Mouse (Mus musculus): ENCODE data around the gene Rad54l. TPM values are rescaled to one million over a fixed set of nuclear protein-coding genes. Genes with fewer than 3 reads are reported as not detected.

The Rad54l gene
- polyA plus RNA-seq, 1 experiment from 2014 or later = 12.1 TPM

DNA sequence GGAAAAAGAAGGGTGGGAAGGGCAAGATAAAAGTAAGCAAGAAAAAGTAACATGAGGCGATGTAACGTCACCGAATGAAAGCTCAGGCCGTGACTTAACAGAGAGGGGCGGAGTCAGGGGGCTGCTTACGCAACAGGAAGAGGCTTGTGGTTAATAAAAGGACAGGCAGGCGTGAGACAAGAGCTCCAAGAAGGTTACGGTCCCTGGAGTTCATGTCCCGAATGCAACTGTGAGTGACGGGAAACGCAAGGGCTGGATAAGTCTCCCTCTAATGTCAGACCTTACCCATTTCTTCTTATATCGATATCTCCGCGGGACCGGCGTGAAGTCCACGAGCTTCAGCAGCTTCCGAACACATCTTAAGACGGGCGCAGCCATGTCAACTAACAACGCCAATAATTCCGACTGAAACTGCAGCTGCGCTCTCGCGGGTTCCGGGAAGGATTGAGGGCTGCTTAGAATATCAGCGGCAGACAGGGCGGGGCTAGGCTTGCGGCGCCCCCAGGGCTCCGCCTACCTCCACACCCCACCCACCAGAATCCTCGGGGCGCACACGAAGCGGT is 70.0 kb downstream of the Rad54l start, which contains the start of gene Nsun4:
TSS of gene Nsun4 (minus strand) at position 478 of the 563 bp plus-strand sequence.
- ATAC-seq (ENCODE audit: low FRiP score) = peak; percentile 96
- no peaks in the 10 kb centered on the region for H3K9me3 ChIP-seq
- peak within 1 kb of the TSS; percentile 72 for H3K9ac ChIP-seq
- H3K4me2 ChIP-seq = peak within 1 kb of the TSS; percentile 71
- H3K27ac ChIP-seq = peak within 1 kb of the TSS; percentile 93
- peaks cover 20% of the 10 kb centered on the region for H3K4me1 ChIP-seq (replicated peaks)
- under 1% methylated on average over 35 of the region's 35 CpGs for WGBS
- no peaks in the 10 kb centered on the region for H3K27me3 ChIP-seq
- 0 out of 2 replicates have a peak, but pooled peaks cover under 1% of the 10 kb centered on the region for H3K36me3 ChIP-seq
- H3K4me3 ChIP-seq = peak within 1 kb of the TSS; percentile 59

DNA sequence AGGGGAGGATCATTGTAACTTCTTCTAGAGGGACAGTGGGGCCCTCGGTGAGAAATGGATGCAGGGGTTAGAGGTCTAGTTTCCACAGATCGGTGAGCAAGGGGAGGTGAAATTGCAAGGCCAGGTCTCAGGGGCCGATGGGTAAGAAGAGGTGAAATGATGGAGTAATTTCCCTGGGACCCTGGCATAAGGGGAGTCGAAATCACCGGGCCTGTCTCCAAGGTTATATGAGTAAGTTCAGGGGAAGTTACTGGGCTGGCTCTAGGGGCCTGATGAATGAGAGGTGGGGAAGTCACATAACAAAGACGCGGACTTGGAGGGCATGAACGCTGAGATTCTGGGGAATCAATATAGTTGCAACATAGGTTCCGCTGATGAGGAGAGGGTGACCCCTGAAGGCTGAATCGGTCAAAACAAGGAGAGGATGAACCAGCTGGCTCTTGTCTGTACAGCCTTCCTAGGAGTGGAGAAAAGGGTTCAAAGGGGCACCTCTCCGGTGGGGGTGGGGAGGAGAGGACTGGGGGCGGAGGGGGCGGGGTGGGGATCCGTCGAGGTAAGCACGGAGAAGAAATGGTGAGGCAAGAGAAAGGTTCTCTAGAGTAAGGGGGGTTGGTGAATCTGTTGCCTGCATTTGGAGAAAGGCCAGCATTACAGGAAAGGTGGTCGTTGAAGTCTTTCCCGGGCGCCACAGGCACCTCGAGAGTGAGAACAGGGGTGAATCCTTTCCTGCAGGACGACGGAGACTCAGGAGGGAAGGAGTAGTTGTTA is 70.8 kb downstream of the Rad54l start:
- Histone ChIP-seq H3K27ac (peak overlapping the region; percentile 93), H3K4me2 (peak overlapping the region; percentile 71), H3K4me3 (peak overlapping the region; percentile 59), H3K9me3 (no peaks in the 10 kb centered on the region), H3K4me1 (replicated peaks) (peaks cover 20% of the 10 kb centered on the region), H3K27me3 (no peaks in the 10 kb centered on the region), H3K9ac (peak overlapping the region; percentile 72), H3K36me3 (peaks cover 8% of the 10 kb centered on the region)
- 10% methylated on average over 22 of the region's 22 CpGs for WGBS
- ATAC-seq (ENCODE audit: low FRiP score) = peak; percentile 54

DNA sequence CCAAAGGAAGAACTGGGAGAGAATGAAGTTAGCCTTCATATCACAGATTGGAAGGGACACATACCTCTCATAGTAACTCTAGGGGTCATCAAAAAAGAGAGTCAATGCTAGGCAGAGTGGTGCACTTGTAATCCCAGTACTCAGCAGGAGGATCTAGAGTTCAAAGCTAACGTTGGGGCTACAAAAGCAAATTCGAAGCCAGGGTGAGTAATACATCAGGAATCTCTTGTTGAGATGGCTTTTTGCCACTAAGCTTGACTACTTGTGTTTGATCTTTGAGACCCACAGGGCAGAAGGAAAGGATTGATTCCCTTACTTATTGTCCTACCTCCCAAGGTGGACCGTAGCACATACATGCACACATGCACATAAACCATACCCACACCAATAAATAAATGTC is 74.3 kb downstream of the Rad54l start:
- Histone ChIP-seq H3K4me1 (replicated peaks) (peaks cover 13% of the 10 kb centered on the region), H3K36me3 (peaks cover 14% of the 10 kb centered on the region), H3K4me2 (no peak overlapping the region), H3K9me3 (no peaks in the 10 kb centered on the region), H3K4me3 (no peak overlapping the region), H3K27me3 (no peaks in the 10 kb centered on the region), H3K27ac (no peak overlapping the region), H3K9ac (no peak overlapping the region)
- 86% methylated on average over 3 of the region's 3 CpGs for WGBS
- no peak for ATAC-seq (ENCODE audit: low FRiP score)

DNA sequence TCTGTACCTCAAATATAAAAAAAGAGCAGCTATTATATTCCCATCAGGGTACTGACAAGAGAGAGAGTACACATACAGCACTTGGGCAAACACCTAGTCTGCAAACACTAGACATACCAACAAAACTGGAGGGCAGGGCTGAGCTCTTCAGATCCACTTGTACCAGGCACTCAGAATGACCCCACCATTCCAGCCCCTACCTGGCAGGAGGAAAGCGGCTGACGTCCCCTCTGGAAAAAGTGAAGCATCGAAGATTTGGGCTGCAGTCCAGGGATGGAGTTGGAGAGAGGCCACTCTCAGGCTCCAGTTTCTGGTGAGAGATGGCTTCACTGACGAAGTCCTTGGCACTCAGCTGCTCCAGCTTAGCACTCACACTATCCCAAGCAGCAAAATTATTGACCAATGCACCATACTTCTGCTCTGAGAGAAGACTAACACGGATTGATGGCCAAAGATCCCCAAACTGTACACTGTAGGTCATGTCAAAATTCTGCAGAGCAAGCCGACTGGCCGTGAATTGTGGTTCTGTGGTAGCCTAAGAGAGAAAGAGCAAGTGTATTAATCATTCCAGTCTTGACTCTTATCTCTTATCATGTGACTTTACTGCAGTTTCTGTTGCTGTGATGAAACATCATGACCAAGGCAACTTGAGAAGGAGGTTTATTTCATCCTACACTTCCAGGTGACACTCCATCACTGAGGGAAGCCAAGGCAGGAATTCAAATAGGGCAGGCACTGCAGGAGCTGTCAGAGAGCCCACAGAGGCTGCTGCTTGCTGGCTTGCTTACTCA is 75.2 kb downstream of the Rad54l start:
- Histone ChIP-seq H3K27ac (no peak overlapping the region), H3K36me3 (peaks cover 19% of the 10 kb centered on the region), H3K27me3 (no peaks in the 10 kb centered on the region), H3K4me3 (no peak overlapping the region), H3K9me3 (no peaks in the 10 kb centered on the region), H3K4me2 (no peak overlapping the region), H3K9ac (no peak overlapping the region), H3K4me1 (replicated peaks) (peaks cover 8% of the 10 kb centered on the region)
- 85% methylated on average over 7 of the region's 7 CpGs for WGBS
- ATAC-seq (ENCODE audit: low FRiP score) = no peak

DNA sequence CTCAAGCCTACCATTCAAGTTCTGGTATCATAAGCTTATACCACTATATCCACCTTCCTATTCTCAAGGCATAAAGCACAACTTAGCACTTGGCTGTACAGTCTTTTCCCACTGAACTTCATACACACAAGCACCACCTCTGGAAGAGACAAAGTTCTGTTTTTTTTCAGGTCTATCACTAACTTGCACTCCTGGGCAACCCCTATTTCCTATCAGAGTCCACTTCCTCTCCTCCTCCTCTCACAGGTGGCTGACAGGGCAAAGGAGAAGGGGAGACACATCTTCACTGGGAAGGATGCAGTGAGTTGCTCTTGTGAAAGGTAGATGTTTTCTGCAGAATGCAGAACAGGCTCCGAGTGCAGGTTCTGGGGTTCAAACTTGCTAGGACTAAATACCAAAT is 75.8 kb downstream of the Rad54l start:
- Histone ChIP-seq H3K9me3 (no peaks in the 10 kb centered on the region), H3K4me3 (no peak overlapping the region), H3K27me3 (no peaks in the 10 kb centered on the region), H3K4me2 (no peak overlapping the region), H3K9ac (no peak overlapping the region), H3K36me3 (peaks cover 22% of the 10 kb centered on the region), H3K4me1 (replicated peaks) (peaks cover 4% of the 10 kb centered on the region), H3K27ac (no peak overlapping the region)
- no peak for ATAC-seq (ENCODE audit: low FRiP score)
- WGBS = 94% methylated on average over 1 of the region's 1 CpGs

DNA sequence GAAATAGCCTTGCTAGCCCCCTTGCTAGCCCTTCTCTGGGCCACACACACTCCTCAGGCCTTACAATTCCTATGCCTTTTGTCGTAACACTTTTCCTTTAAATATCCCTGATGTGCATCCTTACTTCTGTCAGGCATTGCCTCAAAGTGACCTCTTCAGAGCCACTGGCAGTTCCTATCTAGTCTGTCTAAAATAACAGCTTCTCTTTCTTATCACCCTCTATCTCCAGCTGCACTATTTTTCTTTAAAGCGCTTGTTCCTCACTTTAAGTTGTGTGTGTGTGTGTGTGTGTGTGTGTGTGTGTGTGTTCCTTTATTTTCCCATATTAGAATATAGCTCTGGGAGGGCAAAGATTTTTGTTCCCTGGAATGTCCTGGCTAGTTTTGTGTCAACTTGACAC is 76.9 kb downstream of the Rad54l start:
- Histone ChIP-seq H3K4me1 (replicated peaks) (no peaks in the 10 kb centered on the region), H3K27me3 (no peaks in the 10 kb centered on the region), H3K9ac (no peak overlapping the region), H3K4me2 (no peak overlapping the region), H3K9me3 (no peaks in the 10 kb centered on the region), H3K27ac (no peak overlapping the region), H3K4me3 (no peak overlapping the region), H3K36me3 (peaks cover 29% of the 10 kb centered on the region)
- no peak for ATAC-seq (ENCODE audit: low FRiP score)
- WGBS = 92% methylated on average over 2 of the region's 2 CpGs

Other genes starting within 250 kb of the Rad54l start
- gene Kncn, start 239.3 kb downstream of the Rad54l start, polyA plus RNA-seq (2015; fragmentation: Nextera tagmentation; extraction: Ambion mirVana) = not detected in 2 replicates
- 0.12 and 0.30 TPM in 2 replicates for gene 6430628N08Rik, start 233.0 kb downstream of the Rad54l start, polyA plus RNA-seq (2015; fragmentation: Nextera tagmentation; extraction: Ambion mirVana)
- 12.7 and 14.3 TPM in 2 replicates for gene Dmbx1, start 183.8 kb downstream of the Rad54l start, polyA plus RNA-seq (2015; fragmentation: Nextera tagmentation; extraction: Ambion mirVana)
- gene Faah, start 105.8 kb downstream of the Rad54l start, polyA plus RNA-seq (2015; fragmentation: Nextera tagmentation; extraction: Ambion mirVana) = 13.0 and 13.3 TPM in 2 replicates
- gene Nsun4, start 69.8 kb downstream of the Rad54l start, polyA plus RNA-seq (2015; fragmentation: Nextera tagmentation; extraction: Ambion mirVana) = 13.8 and 15.7 TPM in 2 replicates
- gene Uqcrh, start 48.6 kb downstream of the Rad54l start, polyA plus RNA-seq (2015; fragmentation: Nextera tagmentation; extraction: Ambion mirVana) = 441 and 446 TPM in 2 replicates
- gene Lrrc41, start 48.4 kb downstream of the Rad54l start, polyA plus RNA-seq (2015; fragmentation: Nextera tagmentation; extraction: Ambion mirVana) = 66.4 and 68.5 TPM in 2 replicates
- gene Pomgnt1, start 150 bp upstream of the Rad54l start, polyA plus RNA-seq (2015; fragmentation: Nextera tagmentation; extraction: Ambion mirVana) = 62.6 and 63.7 TPM in 2 replicates
- 1.7 and 1.9 TPM in 2 replicates for gene Lurap1, start 27.6 kb upstream of the Rad54l start, polyA plus RNA-seq (2015; fragmentation: Nextera tagmentation; extraction: Ambion mirVana)
- gene Tspan1, start 43.9 kb upstream of the Rad54l start, polyA plus RNA-seq (2015; fragmentation: Nextera tagmentation; extraction: Ambion mirVana) = 0.19 and 0.22 TPM in 2 replicates
- not detected in 2 replicates for gene 1700042G07Rik, start 49.7 kb upstream of the Rad54l start, polyA plus RNA-seq (2015; fragmentation: Nextera tagmentation; extraction: Ambion mirVana)
- not detected in 2 replicates for gene Gm49337, start 49.7 kb upstream of the Rad54l start, polyA plus RNA-seq (2015; fragmentation: Nextera tagmentation; extraction: Ambion mirVana)
- 86.2 and 86.4 TPM in 2 replicates for gene Pik3r3, start 97.9 kb upstream of the Rad54l start, polyA plus RNA-seq (2015; fragmentation: Nextera tagmentation; extraction: Ambion mirVana)

Data from hindbrain, embryonic 13.5 days (tissue).